In the genomic region with DNA sequence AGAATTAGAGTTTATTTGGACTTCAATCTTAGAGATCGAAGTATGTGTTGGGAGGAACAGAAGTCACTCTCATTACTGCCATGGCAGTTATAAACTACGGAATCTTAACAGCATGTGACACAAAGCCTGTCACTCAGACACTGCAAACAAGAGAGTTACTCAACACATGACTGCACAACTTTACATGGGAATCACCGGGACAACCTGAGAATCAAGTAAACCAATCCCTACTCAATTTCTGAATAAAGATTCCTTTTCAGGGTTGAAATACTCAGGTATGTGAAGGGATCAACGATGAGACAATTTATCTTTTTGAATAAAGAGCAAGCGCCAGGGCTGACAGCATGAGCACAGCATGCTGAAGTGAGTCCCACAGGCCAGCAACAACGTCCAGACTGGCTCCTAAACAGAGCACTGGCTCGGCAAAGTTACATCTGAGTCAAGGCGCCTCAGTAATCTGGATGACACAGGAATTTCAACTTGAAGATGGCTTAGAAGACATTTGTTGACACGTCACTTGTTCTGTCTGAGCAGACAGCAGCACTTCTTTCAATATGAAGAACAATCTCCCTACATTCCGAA, we compare ENCODE assay signal across 14 mouse cellular contexts. TPM values are rescaled to one million over a fixed set of nuclear protein-coding genes. Genes with fewer than 3 reads are reported as not detected.
DNase-seq lines count a peak whose midpoint lies in the region; ATAC-seq and TF ChIP-seq lines count a peak whose summit lies in the region.
"Had no signal": no experiment of that assay in that cellular context is flagged by ENCODE, and none has a peak within 500 bp of the region (broad histone marks: within the 10 kb centered on the region; RNA-seq: fewer than 3 reads in every experiment).

No protein-coding gene starts in this region.

- H3K27me3 ChIP-seq in lung, embryonic 14.5 days (ENCODE audit: insufficient read depth, low read length) = no peaks in the 10 kb centered on the region
- H3K27me3 ChIP-seq in hindbrain, embryonic 12.5 days = no peaks in the 10 kb centered on the region
- no peaks in the 10 kb centered on the region for H3K27me3 ChIP-seq in midbrain, embryonic 12.5 days
- H3K27me3 ChIP-seq in kidney, embryonic 14.5 days (ENCODE audit: control insufficient read depth, insufficient read depth, low read length) = no peaks in the 10 kb centered on the region
- H3K27me3 ChIP-seq: liver, embryonic 15.5 days had no signal

- H3K4me1 ChIP-seq in lung, embryonic 14.5 days (ENCODE audit: insufficient read depth) = no peaks in the 10 kb centered on the region
- H3K4me1 ChIP-seq in hindbrain, embryonic 12.5 days = peaks cover 11% of the 10 kb centered on the region
- H3K4me1 ChIP-seq in midbrain, embryonic 12.5 days = peaks cover 14% of the 10 kb centered on the region
- no peaks in the 10 kb centered on the region for H3K4me1 ChIP-seq in kidney, embryonic 14.5 days (ENCODE audit: control insufficient read depth, insufficient read depth, low read length)
- H3K4me1 ChIP-seq: liver, embryonic 15.5 days had no signal

- peak; percentile 6 for DNase-seq in lung, embryonic 14.5 days
- DNase-seq in lung, adult 18-20 months = no peak
- no peak for DNase-seq in T-cell, adult 2 months (ENCODE audit: low spot score)
- no peak for DNase-seq in thymus, postnatal 14 days
- DNase-seq: adrenal gland, postnatal 25 days; cerebellum, adult 18-20 months; gastrocnemius, adult 2 months; kidney, adult 11 months; right cerebral cortex, postnatal 25 days had no signal

- H3K9me3 ChIP-seq in lung, embryonic 14.5 days (ENCODE audit: low read depth, low read length) = no peaks in the 10 kb centered on the region
- no peaks in the 10 kb centered on the region for H3K9me3 ChIP-seq in hindbrain, embryonic 12.5 days (replicated peaks)
- no peaks in the 10 kb centered on the region for H3K9me3 ChIP-seq in midbrain, embryonic 12.5 days
- no peaks in the 10 kb centered on the region for H3K9me3 ChIP-seq in kidney, embryonic 14.5 days (ENCODE audit: control insufficient read depth, low read length)
- H3K9me3 ChIP-seq: liver, embryonic 15.5 days had no signal

- ATAC-seq in lung, embryonic 14.5 days (ENCODE audit: insufficient read depth) = no peak
- ATAC-seq in hindbrain, embryonic 12.5 days (ENCODE audit: low FRiP score) = peak; percentile 51; the same call in 1 of the 2 replicates
- no peak; the same call in 1 of the 2 replicates for ATAC-seq in midbrain, embryonic 12.5 days (ENCODE audit: low FRiP score, low read depth)
- no peak for ATAC-seq in kidney, embryonic 14.5 days (ENCODE audit: low FRiP score, low TSS enrichment)

- no peak overlapping the region for H3K9ac ChIP-seq in lung, embryonic 14.5 days
- H3K9ac ChIP-seq in hindbrain, embryonic 12.5 days = no peak overlapping the region
- H3K9ac ChIP-seq in midbrain, embryonic 12.5 days (replicated peaks) = no peak overlapping the region
- H3K9ac ChIP-seq in kidney, embryonic 14.5 days (ENCODE audit: low read depth, low read length) = no peak overlapping the region
- H3K9ac ChIP-seq: liver, embryonic 15.5 days had no signal

- H3K36me3 ChIP-seq in lung, embryonic 14.5 days (ENCODE audit: insufficient read depth) = no peaks in the 10 kb centered on the region
- H3K36me3 ChIP-seq in hindbrain, embryonic 12.5 days = no peaks in the 10 kb centered on the region
- H3K36me3 ChIP-seq in midbrain, embryonic 12.5 days = no peaks in the 10 kb centered on the region
- no peaks in the 10 kb centered on the region for H3K36me3 ChIP-seq in kidney, embryonic 14.5 days (ENCODE audit: control insufficient read depth, insufficient read depth, low read length)
- H3K36me3 ChIP-seq: liver, embryonic 15.5 days had no signal

- no peak for TF ChIP-seq CTCF in lung, embryonic 14.5 days (IDR thresholded peaks at IDR 0.05; ENCODE audit: low read depth)

- H3K4me2 ChIP-seq in lung, embryonic 14.5 days = no peak overlapping the region
- H3K4me2 ChIP-seq in hindbrain, embryonic 12.5 days (replicated peaks) = 0 out of 2 replicates have a peak overlapping the region, but pooled peaks have one; percentile 6
- H3K4me2 ChIP-seq in midbrain, embryonic 12.5 days (replicated peaks) = no peak overlapping the region
- H3K4me2 ChIP-seq in kidney, embryonic 14.5 days (replicated peaks; ENCODE audit: low read depth, low read length) = no peak overlapping the region
- H3K4me2 ChIP-seq: heart, embryonic 11.5 days; liver, embryonic 15.5 days had no signal

- H3K27ac ChIP-seq in lung, embryonic 14.5 days (ENCODE audit: low read depth) = no peak overlapping the region
- H3K27ac ChIP-seq in hindbrain, embryonic 12.5 days = no peak overlapping the region
- no peak overlapping the region for H3K27ac ChIP-seq in midbrain, embryonic 12.5 days (replicated peaks)
- H3K27ac ChIP-seq in kidney, embryonic 14.5 days (ENCODE audit: low read depth, low read length) = no peak overlapping the region
- H3K27ac ChIP-seq: gastrocnemius, adult 2 months; liver, embryonic 15.5 days had no signal

- WGBS in lung, embryonic 14.5 days = 29% methylated on average over 10 of the region's 10 CpGs
- 26% methylated on average over 10 of the region's 10 CpGs for WGBS in hindbrain, embryonic 12.5 days
- WGBS in midbrain, embryonic 12.5 days = 20% methylated on average over 10 of the region's 10 CpGs
- 42% methylated on average over 10 of the region's 10 CpGs for WGBS in kidney, embryonic 14.5 days

- no peak overlapping the region for H3K4me3 ChIP-seq in lung, embryonic 14.5 days (ENCODE audit: low read depth, low read length)
- no peak overlapping the region for H3K4me3 ChIP-seq in hindbrain, embryonic 12.5 days
- 0 out of 2 replicates have a peak overlapping the region, but pooled peaks have one; percentile 4 for H3K4me3 ChIP-seq in midbrain, embryonic 12.5 days
- no peak overlapping the region for H3K4me3 ChIP-seq in kidney, embryonic 14.5 days (ENCODE audit: low read length)
- H3K4me3 ChIP-seq: gastrocnemius, adult 2 months; liver, embryonic 15.5 days had no signal

RNA-seq across cellular contexts. Expression of a gene that starts 49.4 kb away (rescaled TPM):
- 7.3 and 7.5 TPM in 2 replicates for polyA plus RNA-seq in lung, embryonic 14.5 days (2014; fragmentation: Nextera tagmentation; extraction: Ambion mirVana)
- polyA plus RNA-seq in hindbrain, embryonic 12.5 days (2016; fragmentation: Nextera tagmentation; extraction: Ambion mirVana) = 25.2 and 25.5 TPM in 2 replicates
- 34.0 and 34.4 TPM in 2 replicates for polyA plus RNA-seq in midbrain, embryonic 12.5 days (2016; fragmentation: Nextera tagmentation; extraction: Ambion mirVana)
- polyA plus RNA-seq in kidney, embryonic 14.5 days (2014; fragmentation: Nextera tagmentation; extraction: Ambion mirVana) = 11.2 and 20.4 TPM in 2 replicates
